Mouse (Mus musculus) adrenal gland, postnatal 4 days (tissue): ENCODE results near the gene Fgfr2. TPM values are rescaled to one million over a fixed set of nuclear protein-coding genes. Genes with fewer than 3 reads are reported as not detected.

Source experiments
- DNase-seq, 2 experiments: peaks; one replicate each; pipeline ENCODE4 v3.0.0; 2021 to 2022; ENCODE audit warnings: low spot score in 2 of 2, mixed read lengths in 2 of 2
- total RNA-seq, 2 experiments: library from RNA; stranded (reverse); gene quantifications; 2 replicates each; pipeline ENCODE4 v1.2.3; 2021

Fgfr2 gene
- total RNA-seq, 2 experiments from 2014 or later, result 205 to 210 TPM

GRCm38 (mm10) chr7:132437431-132437830 lies 685.7 kb downstream of the Fgfr2 start:
- DNase-seq, result no peak

GRCm38 (mm10) chr7:132435486-132436055 lies 687.6 kb downstream of the Fgfr2 start:
- no peak for DNase-seq

GRCm38 (mm10) chr7:132429324-132429723 lies 693.8 kb downstream of the Fgfr2 start:
- no peak for DNase-seq

GRCm38 (mm10) chr7:132428308-132428707 lies 694.8 kb downstream of the Fgfr2 start:
- no peak for DNase-seq

GRCm38 (mm10) chr7:132426069-132426468 lies 697.1 kb downstream of the Fgfr2 start:
- DNase-seq, result no peak

GRCm38 (mm10) chr7:132425364-132425999 lies 697.7 kb downstream of the Fgfr2 start:
- DNase-seq, result no peak

- no peak for DNase-seq
Measured at GRCm38 (mm10) chr7:132423570-132423969, 699.6 kb downstream of the Fgfr2 start.

GRCm38 (mm10) chr7:132419378-132420255 lies 703.5 kb downstream of the Fgfr2 start:
- DNase-seq, result no peak

- no peak for DNase-seq
Measured at GRCm38 (mm10) chr7:132416866-132417265, 706.3 kb downstream of the Fgfr2 start.

GRCm38 (mm10) chr7:132415866-132416265 lies 707.3 kb downstream of the Fgfr2 start:
- no peak for DNase-seq

GRCm38 (mm10) chr7:132412520-132412919 lies 710.6 kb downstream of the Fgfr2 start:
- DNase-seq, result no peak

GRCm38 (mm10) chr7:132411708-132412107 lies 711.4 kb downstream of the Fgfr2 start:
- no peak for DNase-seq

GRCm38 (mm10) chr7:132410958-132411357 lies 712.2 kb downstream of the Fgfr2 start:
- no peak for DNase-seq

GRCm38 (mm10) chr7:132409890-132410289 lies 713.3 kb downstream of the Fgfr2 start:
- DNase-seq, result no peak

GRCm38 (mm10) chr7:132402377-132403084 lies 720.6 kb downstream of the Fgfr2 start:
- no peak for DNase-seq

GRCm38 (mm10) chr7:132398487-132398886 lies 724.7 kb downstream of the Fgfr2 start:
- no peak for DNase-seq

GRCm38 (mm10) chr7:132396661-132397322 lies 726.4 kb downstream of the Fgfr2 start:
- no peak for DNase-seq

- no peak for DNase-seq
Measured at GRCm38 (mm10) chr7:132393582-132394175, 729.5 kb downstream of the Fgfr2 start.

- DNase-seq, result no peak
Measured at GRCm38 (mm10) chr7:132393014-132393406, 730.1 kb downstream of the Fgfr2 start.

- no peak for DNase-seq
Measured at GRCm38 (mm10) chr7:132392233-132393013, 730.7 kb downstream of the Fgfr2 start.
